Mouse (Mus musculus) neutrophil, adult 5-6 weeks (primary cell): ENCODE measurements around the gene Sgk2. TPM values are rescaled to one million over a fixed set of nuclear protein-coding genes. Genes with fewer than 3 reads are reported as not detected.
A peak's percentile ranks its signal among the peaks of the same experiment; 100 is the strongest.

Source experiments
- ATAC-seq: fragments of 151-379, 151-347 bp; 2 replicates; pipeline ENCODE4 v1.8.0; 2017; ENCODE audit warnings: mild to moderate bottlenecking, moderate TSS enrichment; ENCODE audit not compliant: insufficient number of reproducible peaks, poor library complexity, low FRiP score, severe bottlenecking; ENCODE audit errors: extremely low read depth
- total RNA-seq: library from RNA; stranded (forward); fragments of 200-1000 nt; gene quantifications from 2 replicates; pipeline ENCODE4 v1.2.3, GENCODE M21; 2017

The Sgk2 gene
- total RNA-seq, 1 experiment from 2014 or later, result not detected

DNA sequence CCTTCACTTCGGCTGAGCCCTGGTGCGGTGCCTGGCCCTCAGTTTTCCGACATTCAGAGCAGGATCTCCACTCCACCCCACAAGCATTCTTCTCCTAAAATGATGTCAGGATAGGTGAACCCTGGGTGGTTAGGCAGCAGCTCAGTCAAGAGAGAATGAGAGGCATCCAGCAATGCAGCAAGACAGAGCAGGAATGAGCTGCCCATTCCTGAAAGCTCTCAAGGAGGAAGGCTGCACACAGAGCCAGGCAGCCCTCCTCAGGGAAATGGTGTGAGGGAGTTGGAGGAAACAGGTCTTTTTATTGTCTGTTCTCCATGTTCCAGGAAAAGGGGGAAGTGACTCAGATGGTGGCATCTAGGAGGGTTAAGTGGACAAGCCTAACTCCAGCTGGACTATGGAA, 366 bp upstream of the Sgk2 start:
- ATAC-seq, result no peak

DNA sequence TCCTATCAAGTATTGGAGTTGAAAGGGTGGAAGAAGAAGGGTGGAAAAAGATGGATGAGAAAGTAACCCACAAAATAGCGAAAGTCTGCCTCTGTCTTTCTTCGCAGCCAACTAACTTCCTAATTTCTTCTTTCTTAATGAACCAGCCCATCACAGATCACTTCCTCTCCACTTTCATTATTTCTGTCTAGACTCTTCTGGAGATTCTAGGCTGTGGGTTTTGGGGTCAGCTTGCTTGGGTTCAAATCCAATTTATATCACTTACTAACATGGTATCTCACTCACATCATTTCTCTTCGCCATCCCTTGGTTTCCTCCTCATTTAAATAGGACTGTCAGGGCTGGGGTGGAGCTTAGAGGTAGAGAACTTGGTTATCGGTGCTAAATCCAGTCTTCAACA, 1.1 kb downstream of the Sgk2 start:
- no peak for ATAC-seq

DNA sequence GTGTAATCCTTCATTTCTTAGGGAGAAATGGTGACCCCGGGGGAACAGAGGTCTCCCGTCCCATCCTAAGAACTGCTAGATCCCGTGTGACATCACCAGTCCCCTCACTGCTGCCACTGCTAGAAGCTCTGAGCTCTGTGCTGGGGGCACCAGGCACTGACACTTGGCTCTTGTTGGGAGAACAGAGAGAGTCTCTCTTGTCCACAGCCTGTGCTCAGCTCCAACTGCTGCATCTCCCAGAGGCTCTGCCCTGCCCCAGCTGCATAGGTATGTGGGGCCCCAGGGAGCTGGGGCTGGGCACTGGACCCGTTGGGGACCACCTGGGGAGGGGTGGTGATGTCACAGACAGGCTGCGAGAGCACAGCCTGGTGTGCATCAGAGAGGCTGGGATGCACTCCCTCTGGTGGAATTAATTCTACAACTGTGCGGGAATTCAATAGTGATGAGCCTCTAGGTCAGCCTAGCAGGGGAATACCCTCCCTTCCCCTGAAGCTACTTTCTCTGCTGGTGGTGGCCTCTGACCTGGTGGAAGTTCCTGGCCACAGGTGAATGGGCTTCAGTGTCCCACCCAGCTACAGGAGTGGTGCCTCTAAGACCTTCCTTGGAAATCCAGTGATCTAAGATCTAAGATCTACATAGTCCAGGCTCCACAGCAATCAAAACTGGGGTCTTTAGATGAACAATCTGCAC, 4.4 kb downstream of the Sgk2 start:
- ATAC-seq, result no peak

- no peak for ATAC-seq
Measured at GRCm38 (mm10) chr2:162992084-162992437, 4.9 kb downstream of the Sgk2 start.

- no peak for ATAC-seq
Measured at GRCm38 (mm10) chr2:162993881-162994616, 6.9 kb downstream of the Sgk2 start.

DNA sequence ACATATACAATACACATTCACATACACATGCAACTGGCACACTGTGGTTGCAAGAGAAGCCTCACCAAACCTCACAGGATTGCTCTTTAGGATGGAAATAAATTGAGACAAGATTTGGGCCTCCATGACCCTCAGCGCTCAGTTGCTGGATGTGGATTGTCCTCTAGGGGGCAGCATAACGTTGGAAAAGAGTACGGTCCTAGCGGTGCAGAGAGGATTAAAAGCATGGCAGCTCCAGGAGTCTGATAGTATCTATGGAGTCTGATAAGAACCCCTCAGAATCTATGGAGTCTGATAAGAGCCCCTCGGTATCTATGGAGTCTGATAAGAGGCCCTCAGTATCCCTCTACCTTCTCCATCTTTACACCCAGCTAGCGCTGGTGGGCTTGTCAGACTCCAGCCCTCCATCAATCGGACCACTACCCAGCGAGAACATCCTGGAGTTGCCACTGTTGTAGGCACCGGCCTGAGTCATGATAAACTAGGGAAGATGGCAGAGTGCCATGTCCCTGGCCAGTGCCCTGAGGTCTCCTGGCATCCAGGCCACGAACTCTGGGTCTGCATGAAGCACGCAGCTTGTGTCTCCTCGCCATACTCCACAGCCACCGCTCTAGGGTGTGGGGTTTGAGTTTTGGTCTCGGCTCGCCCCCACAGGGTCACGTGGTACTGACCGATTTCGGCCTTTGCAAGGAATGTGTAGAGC, 11.5 kb downstream of the Sgk2 start:
- peak; percentile 63 for ATAC-seq

DNA sequence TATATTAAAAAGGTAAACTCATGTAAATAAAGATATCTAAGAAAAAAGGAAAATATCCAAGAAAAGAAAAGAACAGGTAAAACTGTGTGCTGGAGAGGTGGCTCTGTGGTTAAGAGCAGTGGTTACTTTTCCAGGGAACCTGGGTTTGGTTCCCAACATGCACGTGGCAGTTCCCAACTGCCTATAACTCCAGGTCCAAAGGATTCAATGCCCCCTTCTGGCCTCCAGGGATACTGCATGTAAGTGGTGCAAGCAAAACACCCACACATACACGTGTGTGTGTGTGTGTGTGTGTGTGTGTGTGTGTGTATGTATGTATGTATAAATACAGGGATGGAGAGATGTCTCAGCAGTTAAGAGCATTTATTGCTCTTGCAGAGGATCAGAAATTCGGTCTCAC, 12.6 kb downstream of the Sgk2 start:
- ATAC-seq, result no peak

GRCm38 (mm10) chr2:163001071-163001470, 13.9 kb downstream of the Sgk2 start:
- ATAC-seq, result no peak

DNA sequence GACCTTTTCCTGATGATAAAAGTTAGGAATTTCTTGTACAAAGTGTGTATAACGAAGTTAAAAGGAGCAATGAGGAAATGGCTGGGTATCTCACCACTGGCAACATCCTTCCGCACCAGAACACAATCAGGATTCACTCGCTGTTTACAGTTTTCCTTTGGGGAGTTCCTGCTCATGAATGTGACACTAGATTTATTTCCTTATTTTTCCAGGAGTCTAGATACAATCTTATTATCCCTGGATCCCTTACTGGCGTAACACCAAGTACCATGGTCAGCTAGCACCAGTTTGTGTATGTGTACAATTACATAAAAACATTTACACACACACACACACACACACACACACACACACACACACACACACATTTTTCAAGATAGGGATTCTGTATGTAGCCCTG, 20.2 kb downstream of the Sgk2 start:
- ATAC-seq, result no peak

DNA sequence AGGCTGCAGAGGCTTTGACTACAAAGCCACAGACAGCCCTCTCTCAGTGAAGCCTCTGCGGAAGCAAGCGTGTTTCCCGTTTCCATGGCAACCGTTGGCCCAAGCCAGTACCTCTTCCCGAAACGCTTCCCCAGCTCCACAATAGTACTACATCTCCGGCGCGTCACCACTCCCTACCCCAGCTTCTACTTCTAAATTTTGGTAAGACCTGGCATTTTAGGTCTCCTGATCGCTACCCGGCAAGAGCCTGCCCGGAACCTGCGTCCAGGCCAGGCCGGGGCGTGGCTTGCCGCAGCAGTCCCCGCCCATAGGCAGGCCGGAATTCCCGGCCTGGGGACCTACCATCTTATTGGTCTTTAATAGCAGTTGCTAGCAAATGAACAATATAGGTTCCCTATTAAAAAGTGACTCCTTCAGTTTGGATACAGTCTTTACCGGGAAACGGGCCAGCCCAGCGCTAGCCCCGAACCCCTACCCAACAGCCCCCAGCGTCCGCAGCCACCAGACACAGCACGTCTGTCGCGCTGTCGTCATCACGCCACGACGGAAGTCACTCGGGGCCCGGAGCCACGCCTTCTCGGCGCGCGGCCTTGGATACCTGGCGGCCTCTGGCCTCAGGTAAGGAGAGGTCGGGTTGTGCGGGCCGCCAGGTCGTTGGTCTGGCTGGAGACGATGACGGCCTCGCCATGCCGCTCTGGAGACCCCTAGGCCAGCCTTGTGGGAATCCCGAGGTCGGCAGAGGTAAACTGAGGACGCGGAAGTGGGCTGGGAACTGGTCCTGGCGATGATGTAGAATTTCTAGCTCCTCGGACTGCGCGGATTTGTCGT, 30.0 kb downstream of the Sgk2 start, which contains the start of gene Ift52:
TSS of gene Ift52 (plus strand) at position 439 of the 828 bp plus-strand sequence.
- ATAC-seq, result peak; percentile 91

- no peak for ATAC-seq
Measured at GRCm38 (mm10) chr2:163031289-163031688, 44.2 kb downstream of the Sgk2 start.

DNA sequence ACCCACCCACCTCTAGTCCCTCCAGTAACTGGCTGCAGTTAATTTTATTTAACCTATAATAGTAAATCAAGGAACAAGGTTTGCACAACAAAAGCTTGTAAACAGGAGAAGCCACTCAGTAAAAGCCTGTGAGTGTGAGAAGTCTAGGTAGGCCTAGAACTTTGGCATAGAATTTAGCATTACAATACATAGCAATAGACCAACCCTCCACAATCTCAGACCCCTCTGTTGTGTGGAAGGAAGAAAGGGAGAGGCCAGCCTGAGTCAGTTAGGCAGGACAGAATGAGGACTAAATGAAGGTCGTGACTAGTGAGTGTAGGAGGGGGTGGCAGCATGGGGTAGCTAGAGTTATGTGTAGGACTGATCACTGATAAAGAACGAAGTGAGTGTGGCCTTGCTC, 44.6 kb downstream of the Sgk2 start:
- no peak for ATAC-seq

- no peak for ATAC-seq
Measured at GRCm38 (mm10) chr2:163032622-163033021, 45.5 kb downstream of the Sgk2 start.

- ATAC-seq, result no peak
Measured at GRCm38 (mm10) chr2:163039940-163040339, 52.8 kb downstream of the Sgk2 start.

GRCm38 (mm10) chr2:163048125-163048524, 61.0 kb downstream of the Sgk2 start:
- peak; percentile 76 for ATAC-seq

- ATAC-seq, result no peak
Measured at GRCm38 (mm10) chr2:163049116-163049515, 62.0 kb downstream of the Sgk2 start.

- ATAC-seq, result no peak
Measured at GRCm38 (mm10) chr2:163051691-163052090, 64.6 kb downstream of the Sgk2 start.

DNA sequence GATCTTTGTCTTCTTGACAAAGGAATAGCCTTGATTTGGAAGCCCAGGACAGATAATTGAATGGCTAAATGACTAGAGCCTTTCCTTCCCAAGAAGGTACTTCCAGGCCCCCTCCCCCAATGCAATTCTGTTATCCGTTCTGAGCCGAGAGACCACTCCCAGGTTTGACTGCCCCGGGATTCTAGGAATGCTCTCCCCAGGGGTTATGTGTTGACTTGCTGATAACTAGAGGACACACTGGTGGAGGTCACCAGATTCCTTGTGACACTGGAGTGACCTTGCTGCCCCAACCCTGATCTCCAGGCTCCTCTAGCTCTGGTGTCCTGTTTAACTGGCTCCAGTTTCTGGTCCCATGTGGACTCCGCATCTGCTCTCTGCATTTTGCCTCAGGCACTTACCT, 65.0 kb downstream of the Sgk2 start:
- ATAC-seq, result no peak

- no peak for ATAC-seq
Measured at GRCm38 (mm10) chr2:163052826-163053225, 65.7 kb downstream of the Sgk2 start.
